Mouse (Mus musculus) intestine, postnatal 0 days (tissue): ENCODE measurements around the gene Gprin1. TPM values are rescaled to one million over a fixed set of nuclear protein-coding genes. Genes with fewer than 3 reads are reported as not detected.

ENCODE experiments used
- ATAC-seq: fragments of 200-750 bp; cut with Nextera tagmentation; 2 replicates; pipeline ENCODE4 v1.8.0; 2017; ENCODE audit warnings: mild to moderate bottlenecking, moderate TSS enrichment, moderate library complexity
- H3K27ac ChIP-seq: fragments of 300-500 bp; sonication (generic); 2 replicates; pipeline ENCODE4 v1.5.1; 2014; ENCODE audit warnings: mild to moderate bottlenecking, low read depth, low read length, moderate library complexity
- H3K27me3 ChIP-seq: fragments of 300-500 bp; sonication (generic); replicated peaks from 2 replicates; pipeline ENCODE4 v1.6.1; 2014; ENCODE audit warnings: low read length, mixed read lengths; ENCODE audit not compliant: control insufficient read depth, insufficient read depth
- H3K36me3 ChIP-seq: fragments of 300-500 bp; sonication (generic); 2 replicates; pipeline ENCODE4 v1.6.1; 2014; ENCODE audit warnings: mild to moderate bottlenecking, moderate library complexity; ENCODE audit not compliant: control insufficient read depth, insufficient read depth
- H3K4me1 ChIP-seq: fragments of 300-500 bp; sonication (generic); replicated peaks from 2 replicates; pipeline ENCODE4 v1.6.1; 2014; ENCODE audit warnings: antibody characterized with exemption, low read length, mixed read lengths; ENCODE audit not compliant: control insufficient read depth, insufficient read depth
- H3K4me2 ChIP-seq: fragments of 300-500 bp; sonication (generic); replicated peaks from 2 replicates; pipeline ENCODE4 v1.6.1; 2014; ENCODE audit warnings: low read depth, mild to moderate bottlenecking, moderate library complexity
- H3K4me3 ChIP-seq: fragments of 300-500 bp; sonication (generic); 2 replicates; pipeline ENCODE4 v1.5.1; 2014; ENCODE audit warnings: low read depth, low read length
- H3K9ac ChIP-seq: fragments of 300-500 bp; sonication (generic); 2 replicates; pipeline ENCODE4 v1.6.1; 2014; ENCODE audit warnings: mild to moderate bottlenecking, low read depth, low read length
- H3K9me3 ChIP-seq: fragments of 300-500 bp; sonication (generic); 2 replicates; pipeline ENCODE4 v1.6.1; 2016; ENCODE audit warnings: mixed run types; ENCODE audit not compliant: control insufficient read depth
- CTCF ChIP-seq: sonication (generic); IDR thresholded peaks from 2 replicates; pipeline ENCODE4 v1.5.1; 2016; ENCODE audit warnings: low read depth, mild to moderate bottlenecking, control low read depth, antibody characterized with exemption, moderate library complexity
- WGBS: fragments of 180-500 bp; shearing (Covaris S2); extraction: QIAGEN DNeasy Blood & Tissue Kit; methylation state at CpG from one replicate; pipeline ENCODE4 v1.1.7; 2014; 5-methylcytosine and 5-hydroxymethylcytosine counted together
- polyA plus RNA-seq: library from polyadenylated mRNA; unstranded; fragments of >200 nt; fragmentation: Nextera tagmentation; extraction: Ambion mirVana; gene quantifications from 2 replicates; pipeline ENCODE4 v1.2.1, GENCODE M21; 2015

Gene Gprin1
- polyA plus RNA-seq, 1 experiment from 2014 or later: 0.59 TPM

DNA sequence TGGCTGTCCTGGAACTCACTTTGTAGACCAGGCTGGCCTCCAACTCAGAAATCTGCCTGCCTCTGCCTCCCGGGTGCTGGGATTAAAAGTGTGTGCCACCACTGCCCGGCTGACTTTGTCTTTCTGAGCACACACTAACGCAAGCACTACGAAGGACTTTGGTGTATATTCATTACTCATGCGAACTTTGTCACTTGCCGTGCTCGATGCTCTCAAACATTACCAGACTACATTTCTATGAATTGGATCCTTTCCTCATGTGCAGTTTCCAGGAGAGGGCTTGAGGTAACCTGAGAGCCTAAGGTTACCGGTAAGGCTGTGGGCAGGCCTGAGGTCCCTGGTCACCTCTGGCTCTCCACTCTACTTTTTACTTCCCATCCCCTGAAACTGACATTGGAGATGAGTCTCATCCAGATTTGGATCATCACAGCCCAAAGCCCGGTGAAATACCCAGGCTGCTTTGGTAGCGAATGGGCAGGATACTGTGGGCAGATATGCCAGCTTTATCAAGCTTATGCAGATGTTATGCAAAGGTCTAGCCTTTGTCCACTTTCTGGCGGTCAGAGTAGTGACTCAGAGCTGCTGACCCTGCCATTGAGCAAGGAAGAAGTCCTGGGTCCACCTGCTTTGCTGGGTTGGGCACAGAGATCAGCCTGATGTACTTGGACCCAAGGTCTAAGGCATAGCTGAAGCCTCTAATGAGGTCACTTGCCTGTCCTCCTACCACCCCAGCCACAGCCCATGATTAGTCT, 54.0 kb downstream of the Gprin1 start:
- Histone ChIP-seq H3K36me3 (no peaks in the 10 kb centered on the region), H3K9ac (no peak overlapping the region), H3K4me3 (no peak overlapping the region), H3K4me1 (peaks cover 11% of the 10 kb centered on the region; the same call in 1 of the 2 replicates), H3K9me3 (no peaks in the 10 kb centered on the region), H3K27me3 (no peaks in the 10 kb centered on the region), H3K27ac (peak overlapping the region; percentile 96), H3K4me2 (no peak overlapping the region)
- ATAC-seq: no peak
- WGBS: 61% methylated on average over 11 of the region's 11 CpGs
- TF ChIP-seq CTCF: no peak

DNA sequence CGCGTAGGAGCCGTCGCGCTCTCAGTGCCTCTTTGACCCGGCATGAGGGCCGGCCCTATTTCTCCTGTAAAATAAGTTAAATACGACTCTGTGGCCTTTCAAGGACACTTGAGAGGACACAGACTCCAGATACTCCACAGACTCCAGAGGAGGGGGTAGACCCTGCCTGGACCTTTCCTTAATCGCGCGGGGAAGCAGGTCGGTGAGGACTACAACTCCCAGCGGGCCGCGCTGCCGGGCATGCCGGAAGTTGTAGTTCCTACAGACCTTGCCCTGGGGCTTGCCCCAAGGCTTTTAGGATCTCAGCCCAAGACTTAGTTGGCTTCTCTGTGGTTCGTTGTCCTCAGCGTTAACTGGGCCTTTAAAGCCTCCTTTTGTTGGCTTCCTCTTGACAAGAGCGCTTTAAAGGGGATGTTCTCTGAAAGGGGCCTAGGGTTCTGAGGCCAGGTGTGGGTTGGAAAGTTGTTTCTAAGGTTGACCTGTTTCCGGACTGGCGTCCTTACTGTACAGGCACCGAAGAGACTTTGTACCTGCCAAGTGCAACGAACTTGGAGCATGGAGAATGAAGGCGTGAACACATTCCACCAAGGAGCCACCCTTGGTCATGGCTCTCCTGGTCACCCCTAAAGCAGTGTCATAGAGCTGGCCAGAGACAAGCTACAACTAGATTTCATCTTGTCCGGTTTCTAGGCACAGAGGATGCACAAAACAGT, 55.2 kb downstream of the Gprin1 start:
- no peak for TF ChIP-seq CTCF
- Histone ChIP-seq H3K27me3 (no peaks in the 10 kb centered on the region), H3K36me3 (no peaks in the 10 kb centered on the region), H3K9ac (peak overlapping the region; percentile 53), H3K4me1 (peaks cover 7% of the 10 kb centered on the region; the same call in 1 of the 2 replicates), H3K27ac (peak overlapping the region; percentile 96), H3K9me3 (no peaks in the 10 kb centered on the region), H3K4me2 (peak overlapping the region; percentile 65), H3K4me3 (peak overlapping the region; percentile 59)
- WGBS: 10% methylated on average over 26 of the region's 26 CpGs
- peak; percentile 62 for ATAC-seq

DNA sequence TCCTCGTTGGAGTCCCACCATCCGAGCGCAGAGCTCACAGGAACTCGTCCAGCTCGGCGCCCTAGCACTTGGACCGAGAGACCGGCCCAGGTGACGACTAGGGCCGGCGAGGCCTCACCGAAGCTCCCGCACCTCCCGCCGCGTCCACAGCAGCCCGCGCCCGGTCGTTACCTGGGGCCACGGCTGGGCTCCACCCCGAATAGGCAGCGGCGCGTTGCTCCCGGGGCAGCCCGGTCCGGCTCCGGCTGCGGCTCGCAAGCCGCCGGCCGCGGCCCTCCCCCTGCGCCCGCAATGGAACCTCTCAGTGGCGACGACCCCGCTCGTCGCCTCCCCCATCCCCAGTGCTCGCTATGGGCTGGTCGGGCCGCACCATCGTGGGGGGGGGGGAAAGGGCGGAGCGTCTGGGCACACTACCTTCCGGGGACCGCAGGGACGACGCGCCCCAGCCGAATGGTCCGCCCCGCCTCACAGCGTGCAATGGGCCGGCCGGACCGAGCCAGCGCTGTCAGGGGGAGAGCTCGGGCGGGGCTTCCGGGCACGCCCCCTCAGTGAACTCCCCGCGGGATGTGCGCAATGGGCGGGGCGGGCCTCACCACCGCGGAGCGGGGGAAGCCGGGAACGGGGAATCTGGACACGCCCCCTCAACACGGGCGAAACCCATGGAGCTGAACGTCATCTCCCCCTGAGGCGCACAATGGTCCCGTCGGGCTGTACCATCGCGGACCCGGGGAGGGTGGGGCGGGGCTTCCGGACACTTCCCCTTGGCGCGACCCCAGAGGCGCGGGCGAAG, 55.9 kb downstream of the Gprin1 start, which contains the start of gene Rnf44:
Rnf44 (minus strand) TSS at position 350 of the 790 bp plus-strand sequence.
- H3K4me3 ChIP-seq: peak within 1 kb of the TSS; percentile 91
- H3K36me3 ChIP-seq: no peaks in the 10 kb centered on the region
- H3K27ac ChIP-seq: peak within 1 kb of the TSS; percentile 96
- peak within 1 kb of the TSS; percentile 90 for H3K9ac ChIP-seq
- peak within 1 kb of the TSS; percentile 82 for H3K4me2 ChIP-seq
- no peak for TF ChIP-seq CTCF
- no peaks in the 10 kb centered on the region for H3K27me3 ChIP-seq
- peak; percentile 95 for ATAC-seq
- whole genome bisulfite sequencing: under 1% methylated on average over 72 of the region's 92 CpGs
- H3K9me3 ChIP-seq: no peaks in the 10 kb centered on the region
- H3K4me1 ChIP-seq: peaks cover 7% of the 10 kb centered on the region; the same call in 1 of the 2 replicates

DNA sequence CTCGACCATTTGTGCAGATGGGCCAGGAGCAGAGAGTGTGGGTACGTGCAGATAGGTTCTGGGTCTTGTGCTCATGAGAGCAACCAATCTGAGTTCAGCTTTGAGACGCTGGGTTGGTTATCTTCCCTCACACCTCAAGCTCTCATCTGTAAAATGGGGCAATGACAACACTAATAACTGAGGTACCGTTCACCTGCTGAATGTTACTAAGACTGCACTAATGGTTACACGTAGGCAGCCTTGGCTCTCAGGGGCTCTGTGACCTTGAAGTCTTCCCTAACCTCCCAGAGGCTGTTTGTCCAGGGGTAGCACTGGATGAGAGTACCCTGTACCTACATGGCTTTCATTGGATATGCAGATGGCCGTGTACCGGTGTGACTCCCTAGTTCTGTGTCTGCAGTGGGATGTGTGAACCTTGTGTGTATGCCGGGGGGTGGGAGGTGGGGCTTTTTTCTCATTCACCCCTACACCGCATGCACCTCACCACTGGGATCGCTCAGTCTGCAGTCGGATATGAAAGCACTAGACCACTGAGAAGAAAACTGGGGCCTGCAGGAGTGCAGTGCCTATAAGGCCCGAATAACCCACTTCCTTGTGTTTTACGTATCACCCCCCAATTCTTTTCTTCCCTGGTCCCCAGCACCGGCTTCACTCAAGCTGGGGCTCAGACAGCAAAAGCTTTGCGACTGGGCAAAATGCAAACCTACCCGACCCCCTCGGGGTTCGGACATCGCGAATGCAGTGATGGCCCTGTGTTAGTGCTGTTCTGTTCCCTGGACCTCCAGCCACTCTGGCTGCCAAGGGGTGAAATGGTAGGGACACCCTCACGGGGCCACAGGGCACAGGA, 56.7 kb downstream of the Gprin1 start:
- no peaks in the 10 kb centered on the region for H3K9me3 ChIP-seq
- no peak for ATAC-seq
- no peaks in the 10 kb centered on the region for H3K27me3 ChIP-seq
- WGBS: 5% methylated on average over 21 of the region's 21 CpGs
- peak overlapping the region; percentile 91 for H3K4me3 ChIP-seq
- no peak for TF ChIP-seq CTCF
- peak overlapping the region; percentile 82 for H3K4me2 ChIP-seq
- peak overlapping the region; percentile 96 for H3K27ac ChIP-seq
- H3K4me1 ChIP-seq: peaks cover 7% of the 10 kb centered on the region; the same call in 1 of the 2 replicates
- peak overlapping the region; percentile 90 for H3K9ac ChIP-seq
- no peaks in the 10 kb centered on the region for H3K36me3 ChIP-seq

DNA sequence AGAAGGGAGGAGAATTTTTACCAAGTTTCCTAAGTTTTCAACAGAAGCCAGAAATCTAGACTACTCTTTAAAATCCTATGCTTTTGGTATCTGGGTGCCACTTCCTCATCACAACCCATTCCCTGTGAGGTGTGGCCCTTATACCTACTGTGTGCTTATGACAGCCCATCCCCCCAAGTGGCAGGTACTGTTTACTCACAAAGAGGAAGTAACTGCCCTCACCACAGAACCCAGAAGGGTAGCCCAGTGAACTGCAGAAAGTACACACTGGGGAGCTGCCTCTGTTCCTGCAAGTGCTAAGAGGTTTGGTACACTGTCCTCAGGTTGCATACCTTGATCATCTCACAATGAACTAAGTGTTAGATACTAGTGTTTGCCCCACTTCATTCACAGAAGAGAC, 57.9 kb downstream of the Gprin1 start:
- H3K4me3 ChIP-seq: peak overlapping the region; percentile 91; the same call in 1 of the 2 replicates
- no peak for TF ChIP-seq CTCF

More for the DNA sequence above, 57.9 kb downstream of the Gprin1 start:
- ATAC-seq: no peak
- no peaks in the 10 kb centered on the region for H3K9me3 ChIP-seq
- H3K36me3 ChIP-seq: no peaks in the 10 kb centered on the region
- no peaks in the 10 kb centered on the region for H3K27me3 ChIP-seq
- H3K4me2 ChIP-seq: peak overlapping the region; percentile 82
- no peak overlapping the region for H3K9ac ChIP-seq
- peaks cover 7% of the 10 kb centered on the region; the same call in 1 of the 2 replicates for H3K4me1 ChIP-seq
- H3K27ac ChIP-seq: peak overlapping the region; percentile 8; the same call in 1 of the 2 replicates
